Mouse (Mus musculus) lung, adult 2 months (tissue): Measurements from ENCODE around the gene Tnfrsf25.

Source experiments
- CTCF ChIP-seq: fragments of 200-500 bp; IDR thresholded peaks from 2 replicates; pipeline ENCODE4 v1.5.1; 2011; ENCODE audit warnings: mild to moderate bottlenecking, low read length, control low read depth; ENCODE audit not compliant: insufficient read depth
- POLR2A ChIP-seq: fragments of 200-500 bp; IDR thresholded peaks from 2 replicates; pipeline ENCODE4 v1.6.1; 2011; ENCODE audit warnings: low read depth, mild to moderate bottlenecking, control low read depth, low read length, borderline replicate concordance; ENCODE audit errors: extremely low read depth

GRCm38 (mm10) chr4:152078105-152078530 lies 37.6 kb upstream of the Tnfrsf25 start:
- no peak for TF ChIP-seq POLR2A
- TF ChIP-seq CTCF, result no peak
